In the genomic region with DNA sequence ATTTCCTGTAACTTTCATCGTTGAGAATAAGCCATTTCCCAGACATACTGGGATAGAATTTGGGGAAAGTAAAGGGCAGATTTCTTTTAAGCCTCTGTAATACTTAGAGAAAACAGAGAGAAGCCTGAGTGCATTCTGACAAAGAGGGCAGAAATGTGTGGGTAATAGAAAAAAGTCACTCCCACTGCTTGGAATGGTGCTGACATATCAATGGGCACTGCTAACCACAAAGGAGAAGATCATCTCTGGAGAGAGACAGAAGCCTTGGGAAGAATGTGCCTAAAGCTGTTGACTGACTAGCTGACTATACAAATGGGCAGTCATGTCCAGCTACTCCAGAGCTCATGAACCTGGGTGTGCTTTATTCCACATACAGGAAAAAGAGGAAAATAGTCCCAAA, we compare ENCODE assay signal across 22 mouse cellular contexts. TPM values are rescaled to one million over a fixed set of nuclear protein-coding genes. Genes with fewer than 3 reads are reported as not detected.
DNase-seq lines count a peak whose midpoint lies in the region; ATAC-seq and TF ChIP-seq lines count a peak whose summit lies in the region.
"Had no signal": no experiment of that assay in that cellular context is flagged by ENCODE, and none has a peak within 500 bp of the region (broad histone marks: within the 10 kb centered on the region; RNA-seq: fewer than 3 reads in every experiment).

No protein-coding gene starts in this region.

- no peaks in the 10 kb centered on the region for H3K27me3 ChIP-seq in Patski
- H3K27me3 ChIP-seq: CH12.LX had no signal

- TF ChIP-seq CTCF in Patski (IDR thresholded peaks at IDR 0.05): no peak

- in situ Hi-C loops in Patski (cut with MboI; ENCODE audit: low pct_unique_long_range_greater_than_20kb): no loop called here

- peak; percentile 93 for ATAC-seq in Patski
- ATAC-seq: activated CD4-positive, CD25-positive, alpha-beta regulatory T cell, adult 4 months; CD4-positive, CD25-positive, alpha-beta regulatory T cell, adult 4 months had no signal

- DNase-seq in 3T3-L1 (ENCODE audit: low read depth, low spot score): peak; percentile 75
- peak; percentile 79 for DNase-seq in Muller cell, postnatal 12 days (ENCODE audit: inconsistent ontology term)
- DNase-seq in Patski (ENCODE audit: low read depth, low spot score): peak; percentile 30
- no peak for DNase-seq in thymus, adult 18-20 months
- DNase-seq in lung, postnatal 25 days (ENCODE audit: low spot score): no peak
- no peak for DNase-seq in heart, adult 8-10 months (ENCODE audit: low spot score)
- DNase-seq: adrenal gland, adult 2 months; adrenal gland, adult 8-10 months; adrenal gland, postnatal 10 days; adrenal gland, postnatal 14 days; adrenal gland, postnatal 25 days; adrenal gland, postnatal 36 days; B cell, adult 2 months; cerebellum, adult 11 months; cerebellum, adult 11-12 months; cerebellum, adult 18-20 months; cerebellum, adult 2 months; cerebellum, adult 8-10 months; cerebellum, adult 9-10 months had no signal

- POLR2A ChIA-PET in Patski (lab: Charles Lee): no interaction called here

- CTCF ChIA-PET in Patski (lab: Charles Lee): interaction anchor here (1.0 to 1.6 kb wide), 3 partner anchors 11 to 87 kb away, joined by 3 to 5 read pairs (median 3); no protein-coding TSS in a partner anchor

RNA-seq across cellular contexts. Expression of gene Rap2b, which starts 6.0 kb away (rescaled TPM):
- 8.1 TPM for polyA plus RNA-seq in Patski (2021)
- 1 to 10 TPM; 2.0 to 2.8 (median 2.3) TPM for total RNA-seq in heart, adult 8-10 months (2022)
- total RNA-seq: CH12.LX had no signal

RNA-seq across cellular contexts. Expression of gene B430305J03Rik, which starts 10.3 kb away (rescaled TPM):
- polyA plus RNA-seq in Patski (2021): 3.2 TPM
- under 1 TPM in 2 of 4 experiments, not detected in 2; 0.06 to 0.09 TPM for total RNA-seq in heart, adult 8-10 months (2022)
- total RNA-seq: adrenal gland, postnatal 14 days; CH12.LX had no signal
- polyA plus RNA-seq: activated CD4-positive, CD25-positive, alpha-beta regulatory T cell, adult 4 months; CD4-positive, CD25-positive, alpha-beta regulatory T cell, adult 4 months had no signal

Comparison
In these comparisons a context has a peak if more than half of its experiments do, and no peak if none do; other contexts are left out.
1. DNase-seq: peak in 3T3-L1 (single experiment), Muller cell, postnatal 12 days (single experiment) and Patski (single experiment); none in thymus, adult 18-20 months (0 of 2), lung, postnatal 25 days (single experiment) and heart, adult 8-10 months (single experiment).